Mouse (Mus musculus) C2C12 (cell line): ENCODE measurements around the gene Cnnm1. TPM values are rescaled to one million over a fixed set of nuclear protein-coding genes. Genes with fewer than 3 reads are reported as not detected.

Source experiments
- H3K27me3 ChIP-seq: one replicate; pipeline ENCODE4 v1.6.1; 2011; ENCODE audit not compliant: control insufficient read depth, insufficient read depth, insufficient read length
- H3K36me3 ChIP-seq: one replicate; pipeline ENCODE4 v1.6.1; 2011; ENCODE audit not compliant: control insufficient read depth, insufficient read depth
- H3K4me3 ChIP-seq: one replicate; pipeline ENCODE4 v1.5.1; 2011; ENCODE audit warnings: mild to moderate bottlenecking, control low read depth; ENCODE audit not compliant: poor library complexity, insufficient read depth, severe bottlenecking
- H3K79me2 ChIP-seq: one replicate; pipeline ENCODE4 v1.6.1; 2011; ENCODE audit not compliant: control insufficient read depth, insufficient read depth
- H3K79me3 ChIP-seq: one replicate; pipeline ENCODE4 v1.6.1; 2011; ENCODE audit warnings: low read depth, control low read depth
- H3ac ChIP-seq: one replicate; pipeline ENCODE3; 2011; ENCODE audit warnings: low read depth; ENCODE audit not compliant: control insufficient read depth, insufficient read length
- CEBPB ChIP-seq: IDR thresholded peaks from one replicate; pipeline ENCODE4 v1.6.1; 2011; ENCODE audit warnings: low read depth, mild to moderate bottlenecking, control low read depth, moderate library complexity
- CTCF ChIP-seq: IDR thresholded peaks from one replicate; pipeline ENCODE4 v1.5.1; 2011; ENCODE audit not compliant: control insufficient read depth, insufficient read depth, insufficient read length
- FOSL1 ChIP-seq: IDR thresholded peaks from one replicate; pipeline ENCODE4 v1.8.0; 2011; ENCODE audit warnings: mild to moderate bottlenecking, low read length; ENCODE audit not compliant: poor library complexity, insufficient read depth, severe bottlenecking
- MAX ChIP-seq: IDR thresholded peaks from one replicate; pipeline ENCODE4 v1.6.1; 2011; ENCODE audit warnings: mild to moderate bottlenecking, control low read depth
- MYOD1 ChIP-seq: IDR thresholded peaks from one replicate; pipeline ENCODE4 v1.6.1; 2011; ENCODE audit warnings: low read depth; ENCODE audit not compliant: control insufficient read depth, insufficient read length
- MYOG ChIP-seq: IDR thresholded peaks from one replicate; pipeline ENCODE4 v1.6.1; 2011; ENCODE audit not compliant: control insufficient read depth, insufficient read length; ENCODE audit errors: extremely low read depth
- USF1 ChIP-seq: IDR thresholded peaks from one replicate; pipeline ENCODE4 v1.6.1; 2011; ENCODE audit warnings: low read depth, mild to moderate bottlenecking, control low read depth, moderate library complexity
- polyA plus RNA-seq: library from polyadenylated mRNA; unstranded; fragments of >200 nt; fragmentation: generic; extraction: Trizol; gene quantifications from one replicate; pipeline ENCODE4 v1.2.1, GENCODE M21; 2012; ENCODE audit warnings: missing spikeins

The Cnnm1 gene
- polyA plus RNA-seq, 1 experiment = not detected

GRCm38 (mm10) chr19:43517320-43517719 lies 77.1 kb downstream of the Cnnm1 start:
- peaks cover 26% of the 10 kb centered on the region for H3K36me3 ChIP-seq

GRCm38 (mm10) chr19:43517808-43518207 lies 77.6 kb downstream of the Cnnm1 start:
- Histone ChIP-seq H3K36me3 (peaks cover 26% of the 10 kb centered on the region), H3ac (no peak overlapping the region), H3K27me3 (no peaks in the 10 kb centered on the region), H3K4me3 (no peak overlapping the region), H3K79me2 (peaks cover 81% of the 10 kb centered on the region), H3K79me3 (peaks cover 55% of the 10 kb centered on the region)
- TF ChIP-seq USF1 (no peak), FOSL1 (no peak), MAX (no peak), CTCF (no peak), CEBPB (no peak), MYOG (no peak), MYOD1 (no peak)

More at GRCm38 (mm10) chr19:43517320-43517719, 77.1 kb downstream of the Cnnm1 start:
- H3K79me3 ChIP-seq = peaks cover 50% of the 10 kb centered on the region
- no peaks in the 10 kb centered on the region for H3K27me3 ChIP-seq
- no peak overlapping the region for H3ac ChIP-seq
- TF ChIP-seq CEBPB (no peak), MYOG (no peak), MYOD1 (no peak), MAX (no peak), CTCF (no peak), FOSL1 (no peak), USF1 (no peak)
- H3K79me2 ChIP-seq = peaks cover 76% of the 10 kb centered on the region
- H3K4me3 ChIP-seq = no peak overlapping the region

- H3K79me2 ChIP-seq = peaks cover 83% of the 10 kb centered on the region
- TF ChIP-seq MYOG = no peak
- no peak for TF ChIP-seq MAX
- no peak for TF ChIP-seq MYOD1
- TF ChIP-seq CTCF = no peak
- no peak for TF ChIP-seq USF1
- no peak for TF ChIP-seq CEBPB
- TF ChIP-seq FOSL1 = no peak
- peaks cover 55% of the 10 kb centered on the region for H3K79me3 ChIP-seq
- no peak overlapping the region for H3ac ChIP-seq
- H3K4me3 ChIP-seq = no peak overlapping the region
- H3K36me3 ChIP-seq = peaks cover 26% of the 10 kb centered on the region
- H3K27me3 ChIP-seq = no peaks in the 10 kb centered on the region
These were observed 78.0 kb downstream of the Cnnm1 start for GRCm38 (mm10) chr19:43518261-43518660.

- peaks cover 92% of the 10 kb centered on the region for H3K79me2 ChIP-seq
These were observed 79.0 kb downstream of the Cnnm1 start for GRCm38 (mm10) chr19:43519226-43519625.

GRCm38 (mm10) chr19:43520402-43520801 lies 80.2 kb downstream of the Cnnm1 start:
- Histone ChIP-seq H3ac (no peak overlapping the region), H3K27me3 (no peaks in the 10 kb centered on the region), H3K79me2 (peaks cover 85% of the 10 kb centered on the region), H3K4me3 (no peak overlapping the region), H3K79me3 (peaks cover 58% of the 10 kb centered on the region), H3K36me3 (peaks cover 17% of the 10 kb centered on the region)
- TF ChIP-seq CEBPB (no peak), FOSL1 (no peak), USF1 (no peak), MYOD1 (no peak), MAX (no peak), MYOG (no peak), CTCF (no peak)

More at GRCm38 (mm10) chr19:43519226-43519625, 79.0 kb downstream of the Cnnm1 start:
- Histone ChIP-seq H3K36me3 (peaks cover 26% of the 10 kb centered on the region), H3K79me3 (peaks cover 62% of the 10 kb centered on the region), H3K27me3 (no peaks in the 10 kb centered on the region), H3ac (no peak overlapping the region), H3K4me3 (no peak overlapping the region)
- TF ChIP-seq MAX (no peak), MYOG (no peak), CTCF (no peak), USF1 (no peak), MYOD1 (no peak), CEBPB (no peak), FOSL1 (no peak)

- peaks cover 76% of the 10 kb centered on the region for H3K79me2 ChIP-seq
- no peaks in the 10 kb centered on the region for H3K27me3 ChIP-seq
- TF ChIP-seq CTCF (no peak), CEBPB (no peak), FOSL1 (no peak), MAX (no peak), MYOD1 (no peak), USF1 (no peak), MYOG (no peak)
- H3K4me3 ChIP-seq = no peak overlapping the region
- H3ac ChIP-seq = no peak overlapping the region
- H3K79me3 ChIP-seq = peaks cover 52% of the 10 kb centered on the region
- peaks cover 15% of the 10 kb centered on the region for H3K36me3 ChIP-seq
These were observed 81.1 kb downstream of the Cnnm1 start for GRCm38 (mm10) chr19:43521362-43521761.
